Mouse (Mus musculus) forebrain, embryonic 11.5 days (tissue): ENCODE measurements around the gene Shroom1. TPM values are rescaled to one million over a fixed set of nuclear protein-coding genes. Genes with fewer than 3 reads are reported as not detected.

Experiments used
- microRNA-seq: library from miRNA; unstranded; fragments of <30 nt; microRNA quantifications from one replicate; pipeline ENCODE4, GENCODE M21; 2016; ENCODE audit not compliant: insufficient number of aligned reads
- polyA plus RNA-seq: library from polyadenylated mRNA; unstranded; fragments of >200 nt; fragmentation: Nextera tagmentation; extraction: Ambion mirVana; gene quantifications from 2 replicates; pipeline ENCODE4 v1.2.1, GENCODE M21; 2014

Shroom1 gene
- polyA plus RNA-seq, 1 experiment from 2014 or later: 1.1 TPM

Small RNA genes within 50 kb of the gene (microRNA-seq; reads per million reads assigned to microRNA genes)
- gene Mir6920: not detected

Other genes with a start within 250 kb of the Shroom1 start
- 111 and 129 TPM in 2 replicates for gene Hspa4, start 156.7 kb upstream of the Shroom1 start, polyA plus RNA-seq
- 24.1 and 25.5 TPM in 2 replicates for gene Zcchc10, start 132.5 kb upstream of the Shroom1 start, polyA plus RNA-seq
- gene Aff4, start 106.4 kb upstream of the Shroom1 start, polyA plus RNA-seq: 46.0 and 49.3 TPM in 2 replicates
- not detected in 2 replicates for gene Leap2, start 34.0 kb upstream of the Shroom1 start, polyA plus RNA-seq
- gene Uqcrq, start 26.4 kb upstream of the Shroom1 start, polyA plus RNA-seq: 564 and 579 TPM in 2 replicates
- 1.2 and 1.4 TPM in 2 replicates for gene Gdf9, start 26.2 kb upstream of the Shroom1 start, polyA plus RNA-seq
- not detected in 2 replicates for gene Gm10447, start 95 bp upstream of the Shroom1 start, polyA plus RNA-seq
- gene Gm9837, start 13.3 kb downstream of the Shroom1 start, polyA plus RNA-seq: not detected in 2 replicates
- not detected in 2 replicates for gene Gm9945, start 23.0 kb downstream of the Shroom1 start, polyA plus RNA-seq
- gene Sowaha, start 23.1 kb downstream of the Shroom1 start, polyA plus RNA-seq: 0.76 and 0.77 TPM in 2 replicates
- 22.5 and 24.4 TPM in 2 replicates for gene Sept8, start 62.1 kb downstream of the Shroom1 start, polyA plus RNA-seq
- gene Kif3a, start 110.2 kb downstream of the Shroom1 start, polyA plus RNA-seq: 78.6 and 85.6 TPM in 2 replicates
- 1.9 and 2.4 TPM in 2 replicates for gene Il4, start 161.5 kb downstream of the Shroom1 start, polyA plus RNA-seq
- not detected in 2 replicates for gene Il13, start 177.5 kb downstream of the Shroom1 start, polyA plus RNA-seq